Mouse (Mus musculus) heart, adult 8-10 months (tissue): ENCODE results near the gene Acvr2b. TPM values are rescaled to one million over a fixed set of nuclear protein-coding genes. Genes with fewer than 3 reads are reported as not detected.

ENCODE experiments used
- DNase-seq: peaks from one replicate; pipeline ENCODE4 v3.0.0; 2022; ENCODE audit warnings: low spot score
- total RNA-seq, 4 experiments: library from RNA; stranded (reverse); gene quantifications; 2 replicates each; pipeline ENCODE4 v1.2.4; 2022

Gene Acvr2b
- total RNA-seq, 4 experiments from 2014 or later, result 3.5 to 7.6 (median 5.4) TPM

- DNase-seq, result no peak
Observed at GRCm38 (mm10) chr9:119407884-119408283, 6.0 kb downstream of the Acvr2b start.

- no peak for DNase-seq
Observed at GRCm38 (mm10) chr9:119408898-119409664, 7.2 kb downstream of the Acvr2b start.

- DNase-seq, result no peak
Observed at GRCm38 (mm10) chr9:119409864-119410263, 7.9 kb downstream of the Acvr2b start.

GRCm38 (mm10) chr9:119418025-119418424 is 16.1 kb downstream of the Acvr2b start:
- no peak for DNase-seq

- no peak for DNase-seq
Observed at GRCm38 (mm10) chr9:119419852-119420438, 18.0 kb downstream of the Acvr2b start.

- DNase-seq, result peak; percentile 73
Observed at GRCm38 (mm10) chr9:119425217-119425975, 23.5 kb downstream of the Acvr2b start.

GRCm38 (mm10) chr9:119425976-119426415 is 24.1 kb downstream of the Acvr2b start:
- no peak for DNase-seq

- DNase-seq, result no peak
Observed at GRCm38 (mm10) chr9:119426483-119426882, 24.6 kb downstream of the Acvr2b start.

GRCm38 (mm10) chr9:119430311-119430710 is 28.4 kb downstream of the Acvr2b start:
- DNase-seq, result peak; percentile 63

GRCm38 (mm10) chr9:119435855-119436254 is 33.9 kb downstream of the Acvr2b start:
- no peak for DNase-seq

- DNase-seq, result no peak
Observed at GRCm38 (mm10) chr9:119438065-119438464, 36.1 kb downstream of the Acvr2b start.

- no peak for DNase-seq
Observed at GRCm38 (mm10) chr9:119438498-119439000, 36.6 kb downstream of the Acvr2b start.

- DNase-seq, result peak; percentile 96
Observed at GRCm38 (mm10) chr9:119444738-119445429, 43.0 kb downstream of the Acvr2b start, which contains the start of gene Exog. Gene Exog (plus strand): TSS chr9:119444943.

GRCm38 (mm10) chr9:119445737-119446136 is 43.8 kb downstream of the Acvr2b start:
- no peak for DNase-seq

GRCm38 (mm10) chr9:119455967-119456366 is 54.0 kb downstream of the Acvr2b start:
- no peak for DNase-seq

- DNase-seq, result no peak
Observed at GRCm38 (mm10) chr9:119457122-119457521, 55.2 kb downstream of the Acvr2b start.

GRCm38 (mm10) chr9:119460410-119460809 is 58.5 kb downstream of the Acvr2b start:
- no peak for DNase-seq

GRCm38 (mm10) chr9:119465056-119465455 is 63.1 kb downstream of the Acvr2b start:
- no peak for DNase-seq

GRCm38 (mm10) chr9:119465595-119465994 is 63.7 kb downstream of the Acvr2b start:
- DNase-seq, result no peak

- DNase-seq, result peak; percentile 75
Observed at GRCm38 (mm10) chr9:119469691-119470353, 67.9 kb downstream of the Acvr2b start.

- DNase-seq, result no peak
Observed at GRCm38 (mm10) chr9:119472412-119472918, 70.5 kb downstream of the Acvr2b start.
